Mouse (Mus musculus): ENCODE results near the gene Ampd3. TPM values are rescaled to one million over a fixed set of nuclear protein-coding genes. Genes with fewer than 3 reads are reported as not detected.

Ampd3 gene
- total and polyA plus RNA-seq, 3 experiments = 13.1 to 64.1 (median 26.0) TPM

GRCm38 (mm10) chr7:110731091-110731967 is 36.7 kb upstream of the Ampd3 start:
- Histone ChIP-seq H3K4me1 (ENCODE audit: insufficient read depth, low read depth, low read length) (no peaks in the 10 kb centered on the region), H3K36me3 (replicated peaks) (no peaks in the 10 kb centered on the region), H3K4me3 (ENCODE audit: low read depth, low read length) (no peak overlapping the region), H3K27me3 (ENCODE audit: insufficient read depth, low read length) (peaks cover 33% of the 10 kb centered on the region), H3K9me3 (replicated peaks) (0 out of 2 replicates have a peak, but pooled peaks cover 5% of the 10 kb centered on the region)
- TF ChIP-seq GATA2 (IDR thresholded peaks at IDR 0.05; ENCODE audit: borderline replicate concordance, low read depth, low read length) (no peak), POLR2AphosphoS5 (IDR thresholded peaks at IDR 0.05; ENCODE audit: insufficient replicate concordance, low read depth, low read length) (no peak), TAL1 (conservative IDR thresholded peaks at IDR 0.05; ENCODE audit: low read depth, low read length) (no peak), GATA1 (IDR thresholded peaks at IDR 0.05; ENCODE audit: borderline replicate concordance, low read length) (no peak), CTCF (IDR thresholded peaks at IDR 0.05; ENCODE audit: low read depth, low read length) (no peak)
- no peak for DNase-seq (ENCODE audit: low spot score)
- no peak for ATAC-seq (ENCODE audit: extremely low read depth, insufficient number of reproducible peaks, low FRiP score, poor library complexity, severe bottlenecking)

- Histone ChIP-seq H3K9me3 (replicated peaks) (0 out of 2 replicates have a peak, but pooled peaks cover 7% of the 10 kb centered on the region), H3K4me1 (ENCODE audit: insufficient read depth, low read depth, low read length) (no peaks in the 10 kb centered on the region), H3K27me3 (ENCODE audit: insufficient read depth, low read length) (peaks cover 33% of the 10 kb centered on the region), H3K36me3 (replicated peaks) (no peaks in the 10 kb centered on the region), H3K4me3 (ENCODE audit: low read depth, low read length) (no peak overlapping the region)
- DNase-seq (ENCODE audit: low spot score) (no peak), ATAC-seq (ENCODE audit: extremely low read depth, insufficient number of reproducible peaks, low FRiP score, poor library complexity, severe bottlenecking) (no peak)
- TF ChIP-seq GATA2 (IDR thresholded peaks at IDR 0.05; ENCODE audit: borderline replicate concordance, low read depth, low read length) (no peak), CTCF (IDR thresholded peaks at IDR 0.05; ENCODE audit: low read depth, low read length) (no peak), TAL1 (conservative IDR thresholded peaks at IDR 0.05; ENCODE audit: low read depth, low read length) (no peak), GATA1 (IDR thresholded peaks at IDR 0.05; ENCODE audit: borderline replicate concordance, low read length) (no peak)
Measured at GRCm38 (mm10) chr7:110732001-110732632, 35.9 kb upstream of the Ampd3 start.

GRCm38 (mm10) chr7:110736914-110737313 is 31.1 kb upstream of the Ampd3 start:
- Histone ChIP-seq H3K9me3 (replicated peaks) (0 out of 2 replicates have a peak, but pooled peaks cover 7% of the 10 kb centered on the region), H3K4me1 (ENCODE audit: insufficient read depth, low read depth, low read length) (no peaks in the 10 kb centered on the region), H3K36me3 (replicated peaks) (no peaks in the 10 kb centered on the region), H3K27me3 (ENCODE audit: insufficient read depth, low read length) (peaks cover 23% of the 10 kb centered on the region), H3K4me3 (ENCODE audit: low read depth, low read length) (no peak overlapping the region)
- TF ChIP-seq GATA2 (IDR thresholded peaks at IDR 0.05; ENCODE audit: borderline replicate concordance, low read depth, low read length) (no peak), GATA1 (IDR thresholded peaks at IDR 0.05; ENCODE audit: borderline replicate concordance, low read length) (no peak), CTCF (IDR thresholded peaks at IDR 0.05; ENCODE audit: low read depth, low read length) (no peak), POLR2AphosphoS5 (IDR thresholded peaks at IDR 0.05; ENCODE audit: insufficient replicate concordance, low read depth, low read length) (no peak), TAL1 (conservative IDR thresholded peaks at IDR 0.05; ENCODE audit: low read depth, low read length) (no peak)
- no peak for DNase-seq (ENCODE audit: low spot score)
- no peak for ATAC-seq (ENCODE audit: extremely low read depth, insufficient number of reproducible peaks, low FRiP score, poor library complexity, severe bottlenecking)

GRCm38 (mm10) chr7:110739764-110740163 is 28.2 kb upstream of the Ampd3 start:
- H3K36me3 ChIP-seq (replicated peaks) = no peaks in the 10 kb centered on the region
- 0 out of 2 replicates have a peak, but pooled peaks cover 7% of the 10 kb centered on the region for H3K9me3 ChIP-seq (replicated peaks)
- TF ChIP-seq TAL1 (conservative IDR thresholded peaks at IDR 0.05; ENCODE audit: low read depth, low read length) (no peak), CTCF (IDR thresholded peaks at IDR 0.05; ENCODE audit: low read depth, low read length) (no peak), GATA1 (IDR thresholded peaks at IDR 0.05; ENCODE audit: borderline replicate concordance, low read length) (no peak), GATA2 (IDR thresholded peaks at IDR 0.05; ENCODE audit: borderline replicate concordance, low read depth, low read length) (no peak), POLR2AphosphoS5 (IDR thresholded peaks at IDR 0.05; ENCODE audit: insufficient replicate concordance, low read depth, low read length) (no peak)
- DNase-seq (ENCODE audit: low spot score) (no peak), ATAC-seq (ENCODE audit: extremely low read depth, insufficient number of reproducible peaks, low FRiP score, poor library complexity, severe bottlenecking) (no peak)
- H3K4me1 ChIP-seq (ENCODE audit: insufficient read depth, low read depth, low read length) = no peaks in the 10 kb centered on the region
- peaks cover 10% of the 10 kb centered on the region for H3K27me3 ChIP-seq (ENCODE audit: insufficient read depth, low read length)
- no peak overlapping the region for H3K4me3 ChIP-seq (ENCODE audit: low read depth, low read length)

- Histone ChIP-seq H3K4me1 (ENCODE audit: insufficient read depth, low read depth, low read length) (no peaks in the 10 kb centered on the region), H3K36me3 (replicated peaks) (no peaks in the 10 kb centered on the region), H3K4me3 (ENCODE audit: low read depth, low read length) (no peak overlapping the region), H3K9me3 (replicated peaks) (0 out of 2 replicates have a peak, but pooled peaks cover 7% of the 10 kb centered on the region), H3K27me3 (ENCODE audit: insufficient read depth, low read length) (peaks cover 10% of the 10 kb centered on the region)
- DNase-seq (ENCODE audit: low spot score) = no peak
- TF ChIP-seq POLR2AphosphoS5 (IDR thresholded peaks at IDR 0.05; ENCODE audit: insufficient replicate concordance, low read depth, low read length) (no peak), TAL1 (conservative IDR thresholded peaks at IDR 0.05; ENCODE audit: low read depth, low read length) (no peak), CTCF (IDR thresholded peaks at IDR 0.05; ENCODE audit: low read depth, low read length) (no peak), GATA1 (IDR thresholded peaks at IDR 0.05; ENCODE audit: borderline replicate concordance, low read length) (no peak)
- no peak for ATAC-seq (ENCODE audit: extremely low read depth, insufficient number of reproducible peaks, low FRiP score, poor library complexity, severe bottlenecking)
Measured at GRCm38 (mm10) chr7:110740188-110740587, 27.8 kb upstream of the Ampd3 start.

- Histone ChIP-seq H3K4me3 (ENCODE audit: low read depth, low read length) (no peak overlapping the region), H3K9me3 (replicated peaks) (no peaks in the 10 kb centered on the region), H3K27me3 (ENCODE audit: insufficient read depth, low read length) (peaks cover 14% of the 10 kb centered on the region), H3K4me1 (ENCODE audit: insufficient read depth, low read depth, low read length) (no peaks in the 10 kb centered on the region), H3K36me3 (replicated peaks) (no peaks in the 10 kb centered on the region)
- no peak for ATAC-seq (ENCODE audit: extremely low read depth, insufficient number of reproducible peaks, low FRiP score, poor library complexity, severe bottlenecking)
- no peak for TF ChIP-seq TAL1 (conservative IDR thresholded peaks at IDR 0.05; ENCODE audit: low read depth, low read length)
- TF ChIP-seq CTCF (IDR thresholded peaks at IDR 0.05; ENCODE audit: low read depth, low read length) = no peak
- TF ChIP-seq GATA2 (IDR thresholded peaks at IDR 0.05; ENCODE audit: borderline replicate concordance, low read depth, low read length) = no peak
- DNase-seq (ENCODE audit: low spot score) = no peak
Measured at GRCm38 (mm10) chr7:110742022-110742421, 26.0 kb upstream of the Ampd3 start.

Measured in G1E (cell line).